Mouse (Mus musculus) CH12.LX (cell line): ENCODE measurements at regions not wholly inside any gene's neighbourhood (a gene's known extent, or its start where the extent isn't known, plus 50 kb on each side); places are given as distances from the start of the nearest gene placed in this dataset.
A peak's percentile ranks its signal among the peaks of the same experiment; 100 is the strongest.

Source experiments
- DNase-seq: peaks from one replicate; pipeline ENCODE4 v3.0.0-alpha.2; 2013; ENCODE audit errors: extremely low read depth
- H3K27ac ChIP-seq: 2 replicates; pipeline ENCODE4 v1.5.1; 2012; ENCODE audit warnings: low read depth, mild to moderate bottlenecking, control low read depth, moderate library complexity; ENCODE audit not compliant: insufficient read depth
- H3K27me3 ChIP-seq: replicated peaks from 2 replicates; pipeline ENCODE3; 2012; ENCODE audit warnings: inconsistent platforms
- H3K36me3 ChIP-seq, 2 experiments: replicated peaks in 1 of 2; 2 replicates each; pipeline versions ENCODE3 to v1.6.1; 2012; ENCODE audit warnings: inconsistent platforms in 1 of 2, low read length in 1 of 2, mild to moderate bottlenecking in 1 of 2, mixed read lengths in 1 of 2, moderate library complexity in 1 of 2; ENCODE audit not compliant: control insufficient read depth in 1 of 2, insufficient read depth in 1 of 2
- H3K4me1 ChIP-seq, 2 experiments: 2 replicates each; pipeline ENCODE4 v1.6.1; 2012; ENCODE audit warnings: inconsistent platforms in 1 of 2, moderate library complexity in 1 of 2; ENCODE audit not compliant: insufficient read depth in 2 of 2, control insufficient read depth in 1 of 2
- H3K4me2 ChIP-seq: 2 replicates; pipeline ENCODE4 v1.6.1; 2012; ENCODE audit warnings: low read depth, mild to moderate bottlenecking, control low read depth; ENCODE audit not compliant: poor library complexity, insufficient read depth, severe bottlenecking
- H3K4me3 ChIP-seq, 3 experiments: fragments of 150-350 bp in 1 of 3; sonication (generic) in 1 of 3; replicated peaks in 1 of 3; 2 replicates each; pipeline versions ENCODE3 to v1.5.1; 2011 to 2012; ENCODE audit warnings: low read depth in 2 of 3, low read length in 2 of 3, mild to moderate bottlenecking in 2 of 3, moderate library complexity in 2 of 3, control low read depth in 1 of 3, improper control_type of control experiment in 1 of 3, inconsistent platforms in 1 of 3, mixed read lengths in 1 of 3; ENCODE audit not compliant: poor library complexity in 1 of 3
- H3K79me2 ChIP-seq: replicated peaks from 2 replicates; pipeline ENCODE4 v1.6.1; 2012; ENCODE audit warnings: mild to moderate bottlenecking, moderate library complexity; ENCODE audit not compliant: control insufficient read depth, poor library complexity, insufficient read depth, severe bottlenecking; ENCODE audit errors: extremely low read depth
- H3K9ac ChIP-seq: 2 replicates; pipeline ENCODE4 v1.6.1; 2012; ENCODE audit warnings: low read depth, mild to moderate bottlenecking, control low read depth, moderate library complexity; ENCODE audit not compliant: insufficient read depth
- H3K9me3 ChIP-seq: replicated peaks from 2 replicates; pipeline ENCODE3; 2012; ENCODE audit warnings: low read length, inconsistent platforms, mixed read lengths
- BHLHE40 ChIP-seq: IDR thresholded peaks from 2 replicates; pipeline ENCODE4 v1.6.1; 2011; ENCODE audit warnings: mild to moderate bottlenecking, low read depth, low read length, improper control_type of control experiment
- E2F4 ChIP-seq: IDR thresholded peaks from 2 replicates; pipeline ENCODE4 v1.6.1; 2011; ENCODE audit warnings: low read depth, low read length, improper control_type of control experiment; ENCODE audit not compliant: insufficient replicate concordance
- ELF1 ChIP-seq: IDR thresholded peaks from 2 replicates; pipeline ENCODE4 v1.6.1; 2014; ENCODE audit warnings: low read depth, mild to moderate bottlenecking, inconsistent platforms, low read length, improper control_type of control experiment
- HCFC1 ChIP-seq: IDR thresholded peaks from 2 replicates; pipeline ENCODE4 v1.6.1; 2012; ENCODE audit warnings: low read depth, mild to moderate bottlenecking, inconsistent platforms, low read length, improper control_type of control experiment
- JUND ChIP-seq: conservative IDR thresholded peaks from 2 replicates; pipeline ENCODE4 v1.6.1; 2011; ENCODE audit warnings: low read depth, low read length, improper control_type of control experiment
- MAFK ChIP-seq: IDR thresholded peaks from 2 replicates; pipeline ENCODE4 v1.6.1; 2011; ENCODE audit warnings: low read length, improper control_type of control experiment; ENCODE audit not compliant: insufficient replicate concordance
- MAZ ChIP-seq: IDR thresholded peaks from 2 replicates; pipeline ENCODE4 v1.6.1; 2012; ENCODE audit warnings: low read depth, mild to moderate bottlenecking, inconsistent platforms, low read length, improper control_type of control experiment, moderate library complexity
- MYC ChIP-seq: IDR thresholded peaks from 2 replicates; pipeline ENCODE4 v1.6.1; 2011; ENCODE audit warnings: low read depth, mild to moderate bottlenecking, improper control_type of control experiment, low read length
- NELFE ChIP-seq: IDR thresholded peaks from 2 replicates; pipeline ENCODE4 v1.6.1; 2011; ENCODE audit warnings: low read depth, low read length, improper control_type of control experiment
- NRF1 ChIP-seq: IDR thresholded peaks from 2 replicates; pipeline ENCODE4 v1.6.1; 2014; ENCODE audit warnings: low read depth, mild to moderate bottlenecking, inconsistent platforms, low read length, improper control_type of control experiment, moderate library complexity
- POLR2AphosphoS2 ChIP-seq: IDR thresholded peaks from 2 replicates; pipeline ENCODE4 v1.6.1; 2011; ENCODE audit warnings: low read depth, low read length, improper control_type of control experiment
- RAD21 ChIP-seq: IDR thresholded peaks from 2 replicates; pipeline ENCODE4 v1.6.1; 2011; ENCODE audit warnings: low read depth, mild to moderate bottlenecking, low read length, improper control_type of control experiment, moderate library complexity
- TBP ChIP-seq: conservative IDR thresholded peaks from 2 replicates; pipeline ENCODE4 v1.6.1; 2011; ENCODE audit warnings: low read depth, low read length, improper control_type of control experiment
- ZNF384 ChIP-seq: IDR thresholded peaks from 2 replicates; pipeline ENCODE4 v1.6.1; 2012; ENCODE audit warnings: low read depth, low read length, improper control_type of control experiment, inconsistent platforms
- dilution Hi-C: fragments of 300-500 bp; cut with MboI; formaldehyde crosslinking; loops from 2 replicates; pipeline ENCODE4 v1.14.3; 2020; ENCODE audit warnings: low sequenced_read_pairs; ENCODE audit not compliant: extremely low pct_unique_long_range_greater_than_20kb, extremely low pct_ligation_motif_present
- in situ Hi-C: fragments of 300-500 bp; cut with MboI; formaldehyde crosslinking; loops from 3 replicates; pipeline ENCODE4 v1.14.3; 2019; ENCODE audit warnings: low sequenced_read_pairs, low pct_ligation_motif_present, low pct_unique_long_range_greater_than_20kb, mixed read lengths

DNA sequence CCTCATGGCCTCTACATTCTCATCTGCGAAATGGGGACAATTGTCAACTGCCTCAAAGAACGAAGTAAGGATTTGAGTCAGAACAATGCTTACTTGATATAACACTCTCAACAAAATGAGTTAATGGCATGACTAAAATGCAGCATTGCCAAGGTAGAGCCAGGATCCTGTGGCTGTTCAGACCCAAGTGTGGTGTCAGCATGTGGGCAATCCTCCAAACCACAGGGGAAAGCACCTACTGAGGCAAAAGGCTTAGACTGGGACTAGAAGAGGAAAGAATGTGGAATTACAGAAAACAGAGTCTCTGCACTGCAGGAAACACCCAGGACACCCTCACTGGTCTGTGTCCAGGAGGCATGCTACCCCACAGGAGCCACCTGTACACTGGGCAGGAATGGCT is 147.8 kb upstream of the Cdh5 start:
- no peak overlapping the region for H3K4me3 ChIP-seq
- no peak for TF ChIP-seq ZNF384
- no peak for TF ChIP-seq NRF1
- no peak for TF ChIP-seq JUND
- DNase-seq = peak; percentile 27
- no peaks in the 10 kb centered on the region for H3K9me3 ChIP-seq
- dilution Hi-C loops = no loop called here
- in situ Hi-C loops = no loop called here
- H3K79me2 ChIP-seq = no peaks in the 10 kb centered on the region
- H3K27me3 ChIP-seq = no peaks in the 10 kb centered on the region
- peaks cover 3 to 11% of the 10 kb centered on the region in 2 experiments for H3K4me1 ChIP-seq
- H3K27ac ChIP-seq = no peak overlapping the region
- H3K4me2 ChIP-seq = no peak overlapping the region
- H3K9ac ChIP-seq = no peak overlapping the region
- no peaks in the 10 kb centered on the region for H3K36me3 ChIP-seq

GRCm38 (mm10) chr8:103955568-103956260 is 145.7 kb upstream of the Cdh5 start:
- dilution Hi-C loops = no loop called here
- H3K36me3 ChIP-seq = no peaks in the 10 kb centered on the region
- no peak for TF ChIP-seq NRF1
- TF ChIP-seq E2F4 = no peak
- TF ChIP-seq ELF1 = no peak
- no peak for TF ChIP-seq NELFE
- no peak for TF ChIP-seq MAZ
- no peak for TF ChIP-seq MYC
- no peak for TF ChIP-seq RAD21
- TF ChIP-seq POLR2AphosphoS2 = no peak
- no peak for TF ChIP-seq MAFK
- TF ChIP-seq TBP = no peak
- no peak for TF ChIP-seq HCFC1
- TF ChIP-seq ZNF384 = no peak
- no peak for TF ChIP-seq BHLHE40
- H3K9me3 ChIP-seq = no peaks in the 10 kb centered on the region
- H3K27me3 ChIP-seq = no peaks in the 10 kb centered on the region
- no peak overlapping the region for H3K9ac ChIP-seq
- no peak overlapping the region for H3K4me2 ChIP-seq
- peaks cover 0 to 5% of the 10 kb centered on the region in 2 experiments; a peak in 3 of 4 replicates for H3K4me1 ChIP-seq
- H3K79me2 ChIP-seq = no peaks in the 10 kb centered on the region
- H3K27ac ChIP-seq = no peak overlapping the region
- DNase-seq = no peak
- no peak overlapping the region for H3K4me3 ChIP-seq
- in situ Hi-C loops = no loop called here
